8 mouse cellular contexts compared by ENCODE assay signal in the genomic region with DNA sequence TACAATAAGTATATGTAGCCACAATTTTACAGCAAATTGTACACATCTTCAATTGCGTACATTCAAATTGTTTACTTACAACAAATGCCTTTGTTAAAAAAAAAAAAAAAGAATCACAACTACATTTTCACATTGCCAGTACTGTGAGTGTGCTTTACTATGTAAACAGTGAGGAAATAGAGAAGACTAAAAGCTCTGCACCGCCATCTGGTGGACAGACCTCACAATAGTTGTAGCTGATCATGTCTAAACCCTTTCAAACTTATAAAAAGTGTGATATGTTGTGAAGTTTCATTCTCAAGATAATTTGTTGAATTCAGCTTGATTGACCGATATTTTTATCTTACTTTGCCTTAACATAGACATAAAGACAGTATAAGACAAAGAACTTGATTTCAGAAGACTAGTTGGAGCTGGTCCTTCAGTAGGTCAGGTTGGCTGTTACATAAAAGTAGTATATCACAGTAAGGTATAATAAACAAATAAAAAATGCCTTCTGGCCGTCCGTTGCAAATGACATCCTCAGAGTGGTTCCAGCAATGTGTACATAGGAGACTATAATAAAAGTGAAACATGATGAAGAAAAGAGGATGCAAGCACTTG. TPM values are rescaled to one million over a fixed set of nuclear protein-coding genes. Genes with fewer than 3 reads are reported as not detected.
A peak's percentile ranks its signal among the peaks of the same experiment; 100 is the strongest.
DNase-seq lines count a peak whose midpoint lies in the region; ATAC-seq and TF ChIP-seq lines count a peak whose summit lies in the region.
"Had no signal": no experiment of that assay in that cellular context is flagged by ENCODE, and none has a peak within 500 bp of the region (broad histone marks: within the 10 kb centered on the region; RNA-seq: fewer than 3 reads in every experiment).

No protein-coding gene starts in this region.

- H3K27ac ChIP-seq in CH12.LX (ENCODE audit: insufficient read depth, low read depth) = no peak overlapping the region
- H3K27ac ChIP-seq in liver, embryonic 14.5 days = no peak overlapping the region

- TF ChIP-seq EP300 in CH12.LX (IDR thresholded peaks at IDR 0.05; ENCODE audit: low read length) = no peak
- no peak for TF ChIP-seq EP300 in liver, embryonic 14.5 days (IDR thresholded peaks at IDR 0.05; ENCODE audit: low read depth)

- DNase-seq in 3T3-L1 (ENCODE audit: low read depth, low spot score) = peak; percentile 75
- peak; percentile 70 for DNase-seq in CH12.LX (ENCODE audit: extremely low read depth)
- peak; percentile 40 for DNase-seq in c-Kit-positive CD71-positive TER-119-positive erythroid progenitor cells, embryonic 14.5 days (ENCODE audit: low spot score)
- peak; percentile 51 for DNase-seq in forelimb bud, embryonic 11.5 days (ENCODE audit: low read depth, low spot score)
- DNase-seq in kidney, postnatal 10 days = peak; percentile 67
- DNase-seq in liver, embryonic 14.5 days (ENCODE audit: low read depth in 3 of 3, low spot score in 3 of 3) = peak in 1 of 3 experiments; percentile 1
- DNase-seq in retina, postnatal 7 days (ENCODE audit: low read depth, low spot score) = peak; percentile 43

- TF ChIP-seq POLR2A in CH12.LX (IDR thresholded peaks at IDR 0.05; ENCODE audit: low read depth, low read length) = no peak

- no peak for ATAC-seq in liver, embryonic 14.5 days (ENCODE audit: insufficient read depth)

- peak in 1 of 2 experiments; percentile 85; a peak in 2 of 4 replicates for TF ChIP-seq CTCF in CH12.LX (conservative IDR thresholded peaks at IDR 0.05 in 1 of 2, IDR thresholded peaks at IDR 0.05 in 1 of 2; ENCODE audit: low read depth in 2 of 2, low read length in 2 of 2)
- TF ChIP-seq CTCF in liver, embryonic 14.5 days (IDR thresholded peaks at IDR 0.05; ENCODE audit: low read depth) = peak; percentile 45; the same call in 1 of the 2 replicates

- no peaks in the 10 kb centered on the region for H3K27me3 ChIP-seq in CH12.LX (replicated peaks)
- no peaks in the 10 kb centered on the region for H3K27me3 ChIP-seq in liver, embryonic 14.5 days (ENCODE audit: control insufficient read depth, insufficient read depth, low read length)

- dilution Hi-C loops in CH12.LX (cut with MboI; ENCODE audit: extremely low pct_ligation_motif_present, extremely low pct_unique_long_range_greater_than_20kb, low sequenced_read_pairs) = no loop called here

- no peak overlapping the region for H3K4me2 ChIP-seq in CH12.LX (ENCODE audit: insufficient read depth, low read depth, poor library complexity, severe bottlenecking)
- H3K4me2 ChIP-seq in liver, embryonic 14.5 days (ENCODE audit: low read depth) = no peak overlapping the region

- 13% methylated on average over 5 of the region's 5 CpGs for WGBS in liver, embryonic 14.5 days (ENCODE audit: insufficient replicate concordance)

- H3K36me3 ChIP-seq in CH12.LX (replicated peaks in 1 of 2; ENCODE audit: control insufficient read depth in 1 of 2, insufficient read depth in 1 of 2, low read length in 1 of 2) = no peaks in the 10 kb centered on the region
- no peaks in the 10 kb centered on the region for H3K36me3 ChIP-seq in liver, embryonic 14.5 days (replicated peaks; ENCODE audit: control insufficient read depth, insufficient read depth, low read depth)

- no peak overlapping the region for H3K9ac ChIP-seq in CH12.LX (ENCODE audit: insufficient read depth, low read depth)
- H3K9ac ChIP-seq in liver, embryonic 14.5 days (replicated peaks) = no peak overlapping the region

- peak; percentile 80 for TF ChIP-seq RAD21 in CH12.LX (IDR thresholded peaks at IDR 0.05; ENCODE audit: low read depth, low read length)

- in situ Hi-C loops in CH12.LX (cut with MboI; ENCODE audit: low pct_ligation_motif_present, low pct_unique_long_range_greater_than_20kb, low sequenced_read_pairs) = loop anchor here (25.0 kb wide), 1 partner anchor 106 kb away; a partner anchor contains a TSS

- no peak overlapping the region for H3K4me3 ChIP-seq in CH12.LX (replicated peaks in 1 of 3; ENCODE audit: low read depth in 2 of 3, low read length in 2 of 3, poor library complexity in 1 of 3)
- H3K4me3 ChIP-seq in liver, embryonic 14.5 days (ENCODE audit: insufficient read depth in 1 of 2, low read depth in 2 of 2, low read length in 2 of 2) = no peak overlapping the region

- H3K4me1 ChIP-seq in CH12.LX (ENCODE audit: control insufficient read depth in 1 of 2, insufficient read depth in 2 of 2) = no peaks in the 10 kb centered on the region
- H3K4me1 ChIP-seq in liver, embryonic 14.5 days (replicated peaks; ENCODE audit: control insufficient read depth in 2 of 2, insufficient read depth in 2 of 2, low read length in 1 of 2) = no peaks in the 10 kb centered on the region

- no peaks in the 10 kb centered on the region for H3K9me3 ChIP-seq in CH12.LX (replicated peaks; ENCODE audit: low read length)
- H3K9me3 ChIP-seq in liver, embryonic 14.5 days (ENCODE audit: control insufficient read depth, low read length) = no peaks in the 10 kb centered on the region

- no peaks in the 10 kb centered on the region for H3K79me2 ChIP-seq in CH12.LX (replicated peaks; ENCODE audit: control insufficient read depth, extremely low read depth, insufficient read depth, poor library complexity, severe bottlenecking)

TF ChIP-seq in CH12.LX, 34 proteins besides CTCF, POLR2A, EP300 and RAD21:
- TF ChIP-seq ETS1 (conservative IDR thresholded peaks at IDR 0.05; ENCODE audit: low read depth, low read length) = no peak
- TF ChIP-seq ZC3H11A (IDR thresholded peaks at IDR 0.05; ENCODE audit: low read depth, low read length) = peak; percentile 24; the same call in 1 of the 2 replicates
- peak; percentile 91 for TF ChIP-seq SMC3 (IDR thresholded peaks at IDR 0.05; ENCODE audit: low read depth, low read length)
TF ChIP-seq in CH12.LX: peak in this region for 2.

RNA-seq across cellular contexts. Expression of a gene that starts 21.9 kb away (rescaled TPM):
- total RNA-seq in CH12.LX (2012; rRNA removed) (not detected in 2 replicates), CH12.LX (2014; rRNA removed) (not detected in 2 replicates)
- not detected in 2 replicates for polyA plus RNA-seq in CH12.LX (2012; ENCODE audit: insufficient read length, low read depth)
- polyA plus RNA-seq in liver, embryonic 14.5 days (2012; rRNA removed) = not detected in 2 replicates
- polyA plus RNA-seq in liver, embryonic 14.5 days (2014; fragmentation: Nextera tagmentation; extraction: Ambion mirVana) = not detected in 2 replicates
- polyA plus RNA-seq: heart, embryonic 16.5 days had no signal

RNA-seq across cellular contexts. Expression of a gene that starts 22.2 kb away (rescaled TPM):
- total RNA-seq in CH12.LX (2012; rRNA removed) (not detected in 2 replicates), CH12.LX (2014; rRNA removed) (not detected in 2 replicates)
- polyA plus RNA-seq in CH12.LX (2012; ENCODE audit: insufficient read length, low read depth) = not detected in 2 replicates
- polyA plus RNA-seq in liver, embryonic 14.5 days (2012; rRNA removed) = not detected in 2 replicates
- polyA plus RNA-seq in liver, embryonic 14.5 days (2014; fragmentation: Nextera tagmentation; extraction: Ambion mirVana) = not detected in 2 replicates
- polyA plus RNA-seq: heart, embryonic 16.5 days had no signal

RNA-seq across cellular contexts. Expression of a gene that starts 36.9 kb away (rescaled TPM):
- total RNA-seq in CH12.LX (2012; rRNA removed) (not detected in 2 replicates), CH12.LX (2014; rRNA removed) (not detected in 2 replicates)
- polyA plus RNA-seq in CH12.LX (2012; ENCODE audit: insufficient read length, low read depth) = not detected in 2 replicates
- not detected in 2 replicates for polyA plus RNA-seq in liver, embryonic 14.5 days (2012; rRNA removed)
- polyA plus RNA-seq in liver, embryonic 14.5 days (2014; fragmentation: Nextera tagmentation; extraction: Ambion mirVana) = not detected in 2 replicates
- polyA plus RNA-seq: heart, embryonic 16.5 days had no signal
